Mouse (Mus musculus) CH12.LX (cell line): ENCODE results near the gene Olfr1183. TPM values are rescaled to one million over a fixed set of nuclear protein-coding genes. Genes with fewer than 3 reads are reported as not detected.
"Not testable (repeated sequence)": the region's sequence is repeated elsewhere in the genome, so short reads cannot be mapped to it uniquely, and the experiment has no call there.

Experiments used
- DNase-seq: peaks from one replicate; pipeline ENCODE4 v3.0.0-alpha.2; 2013; ENCODE audit errors: extremely low read depth
- H3K27ac ChIP-seq: 2 replicates; pipeline ENCODE4 v1.5.1; 2012; ENCODE audit warnings: low read depth, mild to moderate bottlenecking, control low read depth, moderate library complexity; ENCODE audit not compliant: insufficient read depth
- H3K27me3 ChIP-seq: replicated peaks from 2 replicates; pipeline ENCODE3; 2012; ENCODE audit warnings: inconsistent platforms
- H3K36me3 ChIP-seq, 2 experiments: replicated peaks in 1 of 2; 2 replicates each; pipeline versions ENCODE3 to v1.6.1; 2012; ENCODE audit warnings: inconsistent platforms in 1 of 2, low read length in 1 of 2, mild to moderate bottlenecking in 1 of 2, mixed read lengths in 1 of 2, moderate library complexity in 1 of 2; ENCODE audit not compliant: control insufficient read depth in 1 of 2, insufficient read depth in 1 of 2
- H3K4me1 ChIP-seq, 2 experiments: 2 replicates each; pipeline ENCODE4 v1.6.1; 2012; ENCODE audit warnings: inconsistent platforms in 1 of 2, moderate library complexity in 1 of 2; ENCODE audit not compliant: insufficient read depth in 2 of 2, control insufficient read depth in 1 of 2
- H3K4me2 ChIP-seq: 2 replicates; pipeline ENCODE4 v1.6.1; 2012; ENCODE audit warnings: low read depth, mild to moderate bottlenecking, control low read depth; ENCODE audit not compliant: poor library complexity, insufficient read depth, severe bottlenecking
- H3K4me3 ChIP-seq, 3 experiments: fragments of 150-350 bp in 1 of 3; sonication (generic) in 1 of 3; replicated peaks in 1 of 3; 2 replicates each; pipeline versions ENCODE3 to v1.5.1; 2011 to 2012; ENCODE audit warnings: low read depth in 2 of 3, low read length in 2 of 3, mild to moderate bottlenecking in 2 of 3, moderate library complexity in 2 of 3, control low read depth in 1 of 3, improper control_type of control experiment in 1 of 3, inconsistent platforms in 1 of 3, mixed read lengths in 1 of 3; ENCODE audit not compliant: poor library complexity in 1 of 3
- H3K79me2 ChIP-seq: replicated peaks from 2 replicates; pipeline ENCODE4 v1.6.1; 2012; ENCODE audit warnings: mild to moderate bottlenecking, moderate library complexity; ENCODE audit not compliant: control insufficient read depth, poor library complexity, insufficient read depth, severe bottlenecking; ENCODE audit errors: extremely low read depth
- H3K9ac ChIP-seq: 2 replicates; pipeline ENCODE4 v1.6.1; 2012; ENCODE audit warnings: low read depth, mild to moderate bottlenecking, control low read depth, moderate library complexity; ENCODE audit not compliant: insufficient read depth
- H3K9me3 ChIP-seq: replicated peaks from 2 replicates; pipeline ENCODE3; 2012; ENCODE audit warnings: low read length, inconsistent platforms, mixed read lengths
- BHLHE40 ChIP-seq: IDR thresholded peaks from 2 replicates; pipeline ENCODE4 v1.6.1; 2011; ENCODE audit warnings: mild to moderate bottlenecking, low read depth, low read length, improper control_type of control experiment
- CHD2 ChIP-seq: IDR thresholded peaks from 2 replicates; pipeline ENCODE4 v1.6.1; 2011; ENCODE audit warnings: low read length, improper control_type of control experiment
- CTCF ChIP-seq, 2 experiments: IDR thresholded peaks in 1 of 2; conservative IDR thresholded peaks in 1 of 2; 2 replicates each; pipeline ENCODE4 v1.5.1; 2011 to 2012; ENCODE audit warnings: low read depth in 2 of 2, low read length in 2 of 2, improper control_type of control experiment in 1 of 2, inconsistent platforms in 1 of 2, mild to moderate bottlenecking in 1 of 2, moderate library complexity in 1 of 2
- E2F4 ChIP-seq: IDR thresholded peaks from 2 replicates; pipeline ENCODE4 v1.6.1; 2011; ENCODE audit warnings: low read depth, low read length, improper control_type of control experiment; ENCODE audit not compliant: insufficient replicate concordance
- ELF1 ChIP-seq: IDR thresholded peaks from 2 replicates; pipeline ENCODE4 v1.6.1; 2014; ENCODE audit warnings: low read depth, mild to moderate bottlenecking, inconsistent platforms, low read length, improper control_type of control experiment
- ETS1 ChIP-seq: conservative IDR thresholded peaks from 2 replicates; pipeline ENCODE4 v1.6.1; 2012; ENCODE audit warnings: low read depth, mild to moderate bottlenecking, inconsistent platforms, low read length, improper control_type of control experiment, moderate library complexity
- GABPA ChIP-seq: IDR thresholded peaks from 2 replicates; pipeline ENCODE4 v1.6.1; 2012; ENCODE audit warnings: low read depth, low read length, improper control_type of control experiment, inconsistent platforms; ENCODE audit not compliant: insufficient replicate concordance
- HCFC1 ChIP-seq: IDR thresholded peaks from 2 replicates; pipeline ENCODE4 v1.6.1; 2012; ENCODE audit warnings: low read depth, mild to moderate bottlenecking, inconsistent platforms, low read length, improper control_type of control experiment
- JUND ChIP-seq: conservative IDR thresholded peaks from 2 replicates; pipeline ENCODE4 v1.6.1; 2011; ENCODE audit warnings: low read depth, low read length, improper control_type of control experiment
- MEF2A ChIP-seq: IDR thresholded peaks from 2 replicates; pipeline ENCODE4 v1.6.1; 2014; ENCODE audit warnings: low read depth, mild to moderate bottlenecking, inconsistent platforms, low read length, improper control_type of control experiment, borderline replicate concordance
- NELFE ChIP-seq: IDR thresholded peaks from 2 replicates; pipeline ENCODE4 v1.6.1; 2011; ENCODE audit warnings: low read depth, low read length, improper control_type of control experiment
- PAX5 ChIP-seq: IDR thresholded peaks from 2 replicates; pipeline ENCODE4 v1.6.1; 2012; ENCODE audit warnings: low read length, inconsistent platforms, mixed read lengths
- POLR2A ChIP-seq: IDR thresholded peaks from 2 replicates; pipeline ENCODE4 v1.6.1; 2011; ENCODE audit warnings: low read depth, mild to moderate bottlenecking, improper control_type of control experiment, low read length
- SIN3A ChIP-seq: IDR thresholded peaks from 2 replicates; pipeline ENCODE4 v1.6.1; 2012; ENCODE audit warnings: low read length, improper control_type of control experiment, inconsistent platforms
- SMC3 ChIP-seq: IDR thresholded peaks from 2 replicates; pipeline ENCODE4 v1.6.1; 2011; ENCODE audit warnings: low read depth, low read length, improper control_type of control experiment
- TCF12 ChIP-seq: IDR thresholded peaks from 2 replicates; pipeline ENCODE4 v1.6.1; 2014; ENCODE audit warnings: low read depth, mild to moderate bottlenecking, inconsistent platforms, low read length, improper control_type of control experiment
- ZKSCAN1 ChIP-seq: IDR thresholded peaks from 2 replicates; pipeline ENCODE4 v1.6.1; 2012; ENCODE audit warnings: low read depth, inconsistent platforms, low read length, improper control_type of control experiment, borderline replicate concordance
- ZNF384 ChIP-seq: IDR thresholded peaks from 2 replicates; pipeline ENCODE4 v1.6.1; 2012; ENCODE audit warnings: low read depth, low read length, improper control_type of control experiment, inconsistent platforms
- dilution Hi-C: fragments of 300-500 bp; cut with MboI; formaldehyde crosslinking; loops from 2 replicates; pipeline ENCODE4 v1.14.3; 2020; ENCODE audit warnings: low sequenced_read_pairs; ENCODE audit not compliant: extremely low pct_unique_long_range_greater_than_20kb, extremely low pct_ligation_motif_present
- in situ Hi-C: fragments of 300-500 bp; cut with MboI; formaldehyde crosslinking; loops from 3 replicates; pipeline ENCODE4 v1.14.3; 2019; ENCODE audit warnings: low sequenced_read_pairs, low pct_ligation_motif_present, low pct_unique_long_range_greater_than_20kb, mixed read lengths
- polyA plus RNA-seq: library from polyadenylated mRNA; unstranded; fragments of >175 nt; gene quantifications from 2 replicates; pipeline ENCODE4 v1.2.1, GENCODE M21; 2012; ENCODE audit warnings: low read depth; ENCODE audit not compliant: insufficient read length
- total RNA-seq, 2 experiments: library from RNA; depleted of rRNA; stranded (reverse); fragments of 300-350 nt in 1 of 2; fragments of >200 nt in 1 of 2; gene quantifications; 2 replicates each; pipeline ENCODE4 v1.2.3; 2012 to 2014

The Olfr1183 gene
- not detected in 2 replicates for total RNA-seq (2012; rRNA removed)
- total RNA-seq (2014; rRNA removed), result not detected in 2 replicates
- polyA plus RNA-seq, result not detected in 2 replicates

DNA sequence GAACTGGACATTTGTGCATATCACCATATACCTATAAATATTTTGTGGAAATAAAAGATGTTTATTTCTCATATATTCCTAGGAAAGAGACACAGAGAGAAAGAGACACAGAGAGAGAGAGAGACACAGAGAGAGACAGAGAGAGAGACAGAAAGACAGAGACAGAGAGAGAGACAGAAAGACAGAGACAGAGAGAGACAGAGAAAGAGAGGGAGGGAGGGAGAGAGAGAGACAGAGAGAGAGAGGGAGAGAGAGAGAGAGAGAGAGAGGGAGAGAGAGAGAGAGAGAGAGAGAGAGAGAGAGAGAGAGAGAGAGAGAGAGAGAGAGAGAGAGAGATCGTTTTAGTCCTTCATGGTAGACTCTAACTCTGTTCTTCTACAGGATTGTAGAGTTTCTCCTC lies at the start of gene Olfr1183:
TSS of gene Olfr1183 (plus strand) at position 301 of the 400 bp plus-strand sequence.
- in situ Hi-C loops, dilution Hi-C loops, H3K27me3 ChIP-seq, H3K79me2 ChIP-seq, H3K27ac ChIP-seq, H3K4me1 ChIP-seq, H3K4me3 ChIP-seq, DNase-seq, H3K9ac ChIP-seq, H3K36me3 ChIP-seq, H3K4me2 ChIP-seq: not testable (repeated sequence)
- H3K9me3 ChIP-seq, result peaks cover 13% of the 10 kb centered on the region

DNA sequence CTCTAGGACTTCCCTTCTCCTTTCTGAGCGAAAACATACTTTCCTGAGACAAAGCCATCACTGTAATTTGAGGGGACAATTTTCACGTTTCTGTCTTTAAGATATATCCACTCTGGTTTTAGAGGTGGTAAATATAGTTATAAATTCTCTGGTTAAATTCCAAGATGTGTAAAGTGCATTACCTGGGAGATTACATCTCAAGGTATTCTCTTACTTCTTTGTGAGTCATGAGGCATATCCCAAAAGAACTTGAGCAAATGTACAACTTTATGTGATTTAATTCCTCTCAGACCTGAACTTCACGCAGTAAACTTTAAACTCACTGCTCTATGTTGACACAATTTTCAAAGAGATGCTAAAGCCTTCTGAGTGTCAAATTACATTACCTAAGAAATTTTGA lies 48.3 kb upstream of the Olfr1183 start, which contains the start of gene Olfr1179:
TSS of gene Olfr1179 (minus strand) at position 101 of the 400 bp plus-strand sequence.
- DNase-seq, result no peak
- Histone ChIP-seq H3K9ac (no peak within 1 kb of the TSS), H3K4me2 (no peak within 1 kb of the TSS), H3K9me3 (peaks cover 18% of the 10 kb centered on the region), H3K27ac (no peak within 1 kb of the TSS), H3K4me1 (no peaks in the 10 kb centered on the region), H3K27me3 (no peaks in the 10 kb centered on the region), H3K79me2 (no peaks in the 10 kb centered on the region), H3K4me3 (no peak within 1 kb of the TSS), H3K36me3 (no peaks in the 10 kb centered on the region)
- TF ChIP-seq SMC3 (no peak), ZNF384 (no peak), ELF1 (no peak), ETS1 (no peak), TCF12 (no peak), CTCF (conservative IDR thresholded peaks at IDR 0.05 in 1 of 2, IDR thresholded peaks at IDR 0.05 in 1 of 2; ENCODE audit: low read depth in 2 of 2, low read length in 2 of 2) (no peak), E2F4 (no peak), SIN3A (no peak), HCFC1 (no peak), PAX5 (no peak), CHD2 (no peak), NELFE (no peak), MEF2A (no peak)
- in situ Hi-C loops, result no loop called here
- dilution Hi-C loops, result no loop called here

DNA sequence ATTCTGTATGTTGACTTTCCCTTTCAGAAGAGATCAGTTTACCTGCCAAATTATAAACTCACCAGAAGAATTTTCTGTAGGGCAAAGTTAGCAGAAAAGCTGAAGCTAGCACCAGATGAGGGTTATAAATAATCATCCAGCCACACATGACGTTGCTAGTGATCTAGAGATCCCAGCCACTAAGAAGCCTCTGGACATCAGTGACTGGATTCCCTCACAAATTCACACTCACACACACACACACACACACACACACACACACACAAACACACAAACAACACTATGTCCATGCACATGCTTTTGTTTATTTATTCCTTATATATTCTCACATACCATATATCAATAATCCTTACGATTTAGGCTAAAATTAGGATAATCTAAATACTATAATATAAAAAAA lies 35.6 kb upstream of the Olfr1183 start, which contains the start of gene Olfr1180:
TSS of gene Olfr1180 (minus strand) at position 101 of the 400 bp plus-strand sequence.
- Histone ChIP-seq H3K4me2 (no peak within 1 kb of the TSS), H3K4me3 (no peak within 1 kb of the TSS), H3K27me3 (no peaks in the 10 kb centered on the region), H3K4me1 (no peaks in the 10 kb centered on the region), H3K9ac (no peak within 1 kb of the TSS), H3K36me3 (no peaks in the 10 kb centered on the region), H3K9me3 (no peaks in the 10 kb centered on the region), H3K27ac (no peak within 1 kb of the TSS), H3K79me2 (no peaks in the 10 kb centered on the region)
- in situ Hi-C loops (no loop called here), dilution Hi-C loops (no loop called here)
- no peak for DNase-seq
- TF ChIP-seq JUND (no peak), ETS1 (no peak), POLR2A (no peak), NELFE (no peak), ZKSCAN1 (no peak), BHLHE40 (no peak), GABPA (no peak)
